Mouse (Mus musculus): ENCODE measurements around the gene Bcl2l13. TPM values are rescaled to one million over a fixed set of nuclear protein-coding genes. Genes with fewer than 3 reads are reported as not detected.
"Not testable (repeated sequence)": the region's sequence is repeated elsewhere in the genome, so short reads cannot be mapped to it uniquely, and the experiment has no call there.

Gene Bcl2l13
- polyA plus RNA-seq, 1 experiment from 2014 or later = 25.8 TPM

- no peak for DNase-seq (ENCODE audit: low spot score)
Measured at GRCm38 (mm10) chr6:120830866-120831608, 5.0 kb upstream of the Bcl2l13 start.

- DNase-seq (ENCODE audit: low spot score) = no peak
Measured at GRCm38 (mm10) chr6:120832097-120832496, 3.9 kb upstream of the Bcl2l13 start.

GRCm38 (mm10) chr6:120834766-120835321 lies 1.2 kb upstream of the Bcl2l13 start:
- no peak for DNase-seq (ENCODE audit: low spot score)

GRCm38 (mm10) chr6:120836389-120837151 lies 558 bp downstream of the Bcl2l13 start:
- DNase-seq (ENCODE audit: low spot score) = peak; percentile 10

GRCm38 (mm10) chr6:120837152-120837530 lies 1.1 kb downstream of the Bcl2l13 start:
- no peak for DNase-seq (ENCODE audit: low spot score)

- no peak for DNase-seq (ENCODE audit: low spot score)
Measured at GRCm38 (mm10) chr6:120840258-120840657, 4.2 kb downstream of the Bcl2l13 start.

- no peak for DNase-seq (ENCODE audit: low spot score)
Measured at GRCm38 (mm10) chr6:120841754-120842153, 5.7 kb downstream of the Bcl2l13 start.

GRCm38 (mm10) chr6:120850720-120851119 lies 14.7 kb downstream of the Bcl2l13 start:
- not testable (repeated sequence) for DNase-seq (ENCODE audit: low spot score)

- DNase-seq (ENCODE audit: low spot score) = no peak
Measured at GRCm38 (mm10) chr6:120854413-120854812, 18.4 kb downstream of the Bcl2l13 start.

- no peak for DNase-seq (ENCODE audit: low spot score)
Measured at GRCm38 (mm10) chr6:120858217-120858711, 22.3 kb downstream of the Bcl2l13 start.

GRCm38 (mm10) chr6:120860079-120860478 lies 24.1 kb downstream of the Bcl2l13 start:
- no peak for DNase-seq (ENCODE audit: low spot score)

- peak; percentile 8 for DNase-seq (ENCODE audit: low spot score)
Measured at GRCm38 (mm10) chr6:120866051-120866814, 30.2 kb downstream of the Bcl2l13 start.

- DNase-seq (ENCODE audit: low spot score) = no peak
Measured at GRCm38 (mm10) chr6:120868824-120869223, 32.8 kb downstream of the Bcl2l13 start.

GRCm38 (mm10) chr6:120871286-120871685 lies 35.3 kb downstream of the Bcl2l13 start:
- DNase-seq (ENCODE audit: low spot score) = no peak

- no peak for DNase-seq (ENCODE audit: low spot score)
Measured at GRCm38 (mm10) chr6:120873874-120874273, 37.9 kb downstream of the Bcl2l13 start.

- DNase-seq (ENCODE audit: low spot score) = no peak
Measured at GRCm38 (mm10) chr6:120879046-120879445, 43.0 kb downstream of the Bcl2l13 start.

- no peak for DNase-seq (ENCODE audit: low spot score)
Measured at GRCm38 (mm10) chr6:120884436-120884835, 48.4 kb downstream of the Bcl2l13 start.

- DNase-seq (ENCODE audit: low spot score) = no peak
Measured at GRCm38 (mm10) chr6:120886696-120887095, 50.7 kb downstream of the Bcl2l13 start.

GRCm38 (mm10) chr6:120894089-120894488 lies 58.1 kb downstream of the Bcl2l13 start:
- DNase-seq (ENCODE audit: low spot score) = no peak

GRCm38 (mm10) chr6:120894524-120894923 lies 58.5 kb downstream of the Bcl2l13 start:
- no peak for DNase-seq (ENCODE audit: low spot score)

- DNase-seq (ENCODE audit: low spot score) = peak; percentile 73
Measured at GRCm38 (mm10) chr6:120898188-120898833, 62.3 kb downstream of the Bcl2l13 start.

Measured in thymus, postnatal 0 days (tissue).